Mouse (Mus musculus) megakaryocyte-erythroid progenitor cell, adult 5-6 weeks (primary cell): ENCODE data around the gene Taar8c. TPM values are rescaled to one million over a fixed set of nuclear protein-coding genes. Genes with fewer than 3 reads are reported as not detected.
"Not testable (repeated sequence)": the region's sequence is repeated elsewhere in the genome, so short reads cannot be mapped to it uniquely, and the experiment has no call there.

Experiments used
- ATAC-seq: replicated peaks from 2 replicates; pipeline ENCODE4 v1.8.0; 2016; ENCODE audit warnings: mild to moderate bottlenecking, inconsistent platforms; ENCODE audit not compliant: severe bottlenecking, poor library complexity, low FRiP score, low TSS enrichment
- total RNA-seq, 2 experiments: library from RNA; stranded (forward) in 1 of 2; stranded (reverse) in 1 of 2; fragments of 200-1000, 215-1000 nt in 1 of 2; fragments of >200 nt in 1 of 2; fragmentation: Nextera tagmentation in 1 of 2; gene quantifications; 2 replicates each; pipeline ENCODE4 v1.2.3; 2014 to 2017

The Taar8c gene
- total RNA-seq, 2 experiments from 2014 or later, result not detected

DNA sequence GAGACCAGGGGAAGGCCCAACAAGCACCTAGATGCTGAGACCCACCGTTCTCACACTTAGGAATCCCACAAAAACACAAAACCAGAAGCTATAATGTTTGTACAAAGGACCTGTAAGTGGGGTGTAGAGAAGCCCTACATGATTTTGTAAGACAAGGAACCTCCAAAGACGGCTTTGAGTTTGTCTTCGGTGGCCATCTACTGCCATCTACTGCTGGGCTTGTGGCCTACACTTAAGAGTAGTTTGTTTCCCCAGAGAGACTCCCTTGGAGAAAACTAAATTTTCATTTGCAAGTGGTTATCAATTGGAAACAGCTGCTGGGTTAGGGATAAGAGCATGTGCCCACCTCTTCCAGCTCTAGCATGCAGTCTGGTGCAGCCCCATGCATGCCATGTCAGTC, 21.5 kb downstream of the Taar8c start:
- ATAC-seq, result peak; percentile 91

DNA sequence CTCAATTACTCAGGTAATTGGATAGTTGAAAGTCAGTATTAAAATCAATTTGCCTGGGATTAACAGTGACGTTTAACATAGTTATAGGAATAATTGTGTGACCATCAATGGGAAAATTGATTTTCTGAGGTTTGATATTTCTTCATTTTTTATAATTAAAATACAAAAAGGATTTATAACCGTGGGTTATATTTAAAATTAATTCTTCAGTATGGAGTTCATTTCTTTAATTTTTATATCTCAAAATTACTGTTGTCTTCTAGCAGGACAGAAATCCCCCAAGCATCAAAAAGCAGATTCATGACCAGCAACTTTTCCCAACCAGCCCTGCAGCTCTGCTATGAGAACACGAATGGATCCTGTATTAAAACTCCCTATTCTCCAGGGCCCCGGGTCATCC, 25.5 kb downstream of the Taar8c start, which contains the start of gene Taar8a:
Gene Taar8a, plus strand, starts transcription at position 301 of the 400 bp plus-strand sequence.
- ATAC-seq, result not testable (repeated sequence)

- ATAC-seq, result not testable (repeated sequence)
Measured at GRCm38 (mm10) chr10:24074751-24075150, 27.0 kb downstream of the Taar8c start.

- no peak for ATAC-seq
Measured at GRCm38 (mm10) chr10:24058986-24059385, 42.7 kb downstream of the Taar8c start.

DNA sequence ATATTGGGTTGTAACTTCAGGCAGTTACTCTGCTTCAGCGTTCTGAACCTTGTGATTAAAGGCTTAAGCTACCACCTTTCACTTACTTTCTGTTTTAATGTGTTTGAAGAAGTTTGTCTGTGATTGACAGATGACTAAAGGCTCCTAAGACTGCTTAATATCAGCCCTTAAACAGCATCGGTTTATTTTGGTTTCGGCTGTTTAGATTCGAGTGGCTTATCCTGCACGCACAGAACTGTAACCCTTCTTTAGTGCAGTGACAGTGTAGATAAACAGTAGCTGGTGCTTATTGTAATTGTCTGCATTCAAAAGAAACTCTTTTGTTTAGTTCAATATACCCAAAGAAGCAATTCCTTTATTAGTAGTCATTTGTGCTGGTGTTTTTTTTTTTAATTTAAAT, 49.7 kb downstream of the Taar8c start:
- peak; percentile 98 for ATAC-seq

Other genes starting within 250 kb of the Taar8c start
- not detected in 2 replicates for gene Vnn1, start 207.2 kb downstream of the Taar8c start, total RNA-seq (2014; fragmentation: Nextera tagmentation)
- not detected in 2 replicates for gene Vnn1, start 207.2 kb downstream of the Taar8c start, total RNA-seq (2017)
- not detected in 2 replicates for gene Taar1, start 181.6 kb downstream of the Taar8c start, total RNA-seq (2014; fragmentation: Nextera tagmentation)
- not detected in 2 replicates for gene Taar1, start 181.6 kb downstream of the Taar8c start, total RNA-seq (2017)
- gene Taar2, start 163.3 kb downstream of the Taar8c start, total RNA-seq (2014; fragmentation: Nextera tagmentation), result not detected in 2 replicates
- not detected in 2 replicates for gene Taar2, start 163.3 kb downstream of the Taar8c start, total RNA-seq (2017)
- gene Taar3, start 152.4 kb downstream of the Taar8c start, total RNA-seq (2014; fragmentation: Nextera tagmentation), result not detected in 2 replicates
- not detected in 2 replicates for gene Taar3, start 152.4 kb downstream of the Taar8c start, total RNA-seq (2017)
- not detected in 2 replicates for gene Taar4, start 141.4 kb downstream of the Taar8c start, total RNA-seq (2014; fragmentation: Nextera tagmentation)
- not detected in 2 replicates for gene Taar4, start 141.4 kb downstream of the Taar8c start, total RNA-seq (2017)
- not detected in 2 replicates for gene Taar5, start 131.2 kb downstream of the Taar8c start, total RNA-seq (2014; fragmentation: Nextera tagmentation)
- gene Taar5, start 131.2 kb downstream of the Taar8c start, total RNA-seq (2017), result not detected in 2 replicates
- not detected in 2 replicates for gene Taar6, start 116.3 kb downstream of the Taar8c start, total RNA-seq (2014; fragmentation: Nextera tagmentation)
- gene Taar6, start 116.3 kb downstream of the Taar8c start, total RNA-seq (2017), result not detected in 2 replicates
- not detected in 2 replicates for gene Taar7a, start 108.4 kb downstream of the Taar8c start, total RNA-seq (2014; fragmentation: Nextera tagmentation)
- gene Taar7a, start 108.4 kb downstream of the Taar8c start, total RNA-seq (2017), result not detected in 2 replicates
- gene Taar7b, start 102.0 kb downstream of the Taar8c start, total RNA-seq (2014; fragmentation: Nextera tagmentation), result not detected in 2 replicates
- gene Taar7b, start 102.0 kb downstream of the Taar8c start, total RNA-seq (2017), result not detected in 2 replicates
- gene Taar7d, start 74.7 kb downstream of the Taar8c start, total RNA-seq (2014; fragmentation: Nextera tagmentation), result not detected in 2 replicates
- gene Taar7d, start 74.7 kb downstream of the Taar8c start, total RNA-seq (2017), result not detected in 2 replicates
- gene Taar7e, start 64.3 kb downstream of the Taar8c start, total RNA-seq (2014; fragmentation: Nextera tagmentation), result not detected in 2 replicates
- gene Taar7e, start 64.3 kb downstream of the Taar8c start, total RNA-seq (2017), result not detected in 2 replicates
- gene Taar7f, start 52.4 kb downstream of the Taar8c start, total RNA-seq (2014; fragmentation: Nextera tagmentation), result not detected in 2 replicates
- gene Taar7f, start 52.4 kb downstream of the Taar8c start, total RNA-seq (2017), result not detected in 2 replicates
- not detected in 2 replicates for gene Taar8a, start 25.4 kb downstream of the Taar8c start, total RNA-seq (2014; fragmentation: Nextera tagmentation)
- gene Taar8a, start 25.4 kb downstream of the Taar8c start, total RNA-seq (2017), result not detected in 2 replicates
- gene Taar8b, start 9.6 kb downstream of the Taar8c start, total RNA-seq (2014; fragmentation: Nextera tagmentation), result not detected in 2 replicates
- not detected in 2 replicates for gene Taar8b, start 9.6 kb downstream of the Taar8c start, total RNA-seq (2017)
- gene Taar9, start 7.6 kb upstream of the Taar8c start, total RNA-seq (2014; fragmentation: Nextera tagmentation), result not detected in 2 replicates
- not detected in 2 replicates for gene Taar9, start 7.6 kb upstream of the Taar8c start, total RNA-seq (2017)
- gene Stx7, start 47.4 kb upstream of the Taar8c start, total RNA-seq (2014; fragmentation: Nextera tagmentation), result 18.7 and 32.2 TPM in 2 replicates
- gene Stx7, start 47.4 kb upstream of the Taar8c start, total RNA-seq (2017), result 28.1 and 29.5 TPM in 2 replicates
- gene Moxd1, start 121.6 kb upstream of the Taar8c start, total RNA-seq (2014; fragmentation: Nextera tagmentation), result not detected in 2 replicates
- not detected in 2 replicates for gene Moxd1, start 121.6 kb upstream of the Taar8c start, total RNA-seq (2017)